Mouse (Mus musculus): Measurements from ENCODE around the gene Lilrb4a. TPM values are rescaled to one million over a fixed set of nuclear protein-coding genes. Genes with fewer than 3 reads are reported as not detected.
A peak's percentile ranks its signal among the peaks of the same experiment; 100 is the strongest.
"Not testable (repeated sequence)": the region's sequence is repeated elsewhere in the genome, so short reads cannot be mapped to it uniquely, and the experiment has no call there.

Lilrb4a gene
- total RNA-seq (2012; rRNA removed) (2.8 and 4.1 TPM in 2 replicates), total RNA-seq (2014; rRNA removed) (11.3 and 19.2 TPM in 2 replicates), polyA plus RNA-seq (2012; ENCODE audit: insufficient read length, low read depth) (48.0 and 53.3 TPM in 2 replicates)

DNA sequence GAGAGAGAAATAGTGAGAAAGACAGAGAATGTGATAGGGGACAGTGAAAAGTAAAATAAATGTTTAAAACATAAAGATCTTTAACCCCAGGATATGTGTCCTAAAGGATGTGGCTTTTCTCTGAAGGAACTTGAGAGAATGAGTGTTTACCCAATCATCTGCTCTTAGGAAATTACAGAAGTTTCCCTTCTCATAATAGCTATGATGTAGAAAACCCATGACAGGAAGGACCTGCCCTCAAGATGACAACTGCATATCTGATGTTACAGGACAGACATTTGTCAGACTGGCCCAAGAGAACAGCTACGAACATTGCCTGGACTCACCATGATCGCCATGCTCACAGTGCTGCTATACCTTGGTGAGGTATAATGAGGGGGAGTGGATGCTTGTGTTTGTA is at the start of gene Lilrb4a:
Gene Lilrb4a, plus strand, starts transcription at position 266 of the 400 bp plus-strand sequence.
- H3K79me2 ChIP-seq (replicated peaks; ENCODE audit: control insufficient read depth, extremely low read depth, insufficient read depth, poor library complexity, severe bottlenecking); H3K9me3 ChIP-seq (replicated peaks; ENCODE audit: low read length); H3K27ac ChIP-seq (ENCODE audit: insufficient read depth, low read depth); H3K36me3 ChIP-seq (replicated peaks in 1 of 2; ENCODE audit: control insufficient read depth in 1 of 2, insufficient read depth in 1 of 2, low read length in 1 of 2); H3K27me3 ChIP-seq (replicated peaks); H3K9ac ChIP-seq (ENCODE audit: insufficient read depth, low read depth); H3K4me1 ChIP-seq (ENCODE audit: control insufficient read depth in 1 of 2, insufficient read depth in 2 of 2); dilution Hi-C loops (cut with MboI; ENCODE audit: extremely low pct_ligation_motif_present, extremely low pct_unique_long_range_greater_than_20kb, low sequenced_read_pairs); in situ Hi-C loops (cut with MboI; ENCODE audit: low pct_ligation_motif_present, low pct_unique_long_range_greater_than_20kb, low sequenced_read_pairs); H3K4me2 ChIP-seq (ENCODE audit: insufficient read depth, low read depth, poor library complexity, severe bottlenecking): not testable (repeated sequence)
- peak; percentile 27 for DNase-seq (ENCODE audit: extremely low read depth)
- peak within 1 kb of the TSS in 2 of 3 experiments; percentile 28 to 34 for H3K4me3 ChIP-seq (replicated peaks in 1 of 3; ENCODE audit: low read depth in 2 of 3, low read length in 2 of 3, poor library complexity in 1 of 3)

DNA sequence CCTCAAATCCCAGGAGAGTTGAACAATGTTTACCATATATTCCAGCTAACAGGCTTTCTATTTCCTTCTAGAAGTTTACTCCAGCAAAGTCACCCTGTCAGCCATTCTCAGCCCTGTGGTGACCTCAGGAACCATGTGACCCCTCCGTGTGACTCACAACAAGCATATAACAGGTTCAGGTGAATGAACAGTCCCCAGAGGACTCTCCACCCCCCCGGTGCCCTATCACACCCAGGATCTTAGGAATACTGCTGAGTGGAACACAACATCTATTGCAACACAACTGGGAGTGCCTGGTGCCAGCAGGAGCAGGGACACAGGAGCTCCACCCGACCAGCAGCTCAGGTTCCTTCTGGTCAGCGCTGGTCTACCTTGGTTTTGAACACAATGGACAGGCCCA is 39.1 kb upstream of the Lilrb4a start:
- dilution Hi-C loops (cut with MboI; ENCODE audit: extremely low pct_ligation_motif_present, extremely low pct_unique_long_range_greater_than_20kb, low sequenced_read_pairs) (no loop called here), in situ Hi-C loops (cut with MboI; ENCODE audit: low pct_ligation_motif_present, low pct_unique_long_range_greater_than_20kb, low sequenced_read_pairs) (no loop called here)
- DNase-seq (ENCODE audit: extremely low read depth): peak; percentile 24
- no peaks in the 10 kb centered on the region for H3K9me3 ChIP-seq (replicated peaks; ENCODE audit: low read length)
- no peak overlapping the region for H3K27ac ChIP-seq (ENCODE audit: insufficient read depth, low read depth)
- H3K27me3 ChIP-seq (replicated peaks): no peaks in the 10 kb centered on the region
- TF ChIP-seq MAZ (IDR thresholded peaks at IDR 0.05; ENCODE audit: low read depth, low read length) (no peak), USF2 (conservative IDR thresholded peaks at IDR 0.05; ENCODE audit: low read depth, low read length) (peak; percentile 25; the same call in 1 of the 2 replicates), USF1 (IDR thresholded peaks at IDR 0.05; ENCODE audit: low read depth, low read length) (peak; percentile 20; the same call in 1 of the 2 replicates), ZMIZ1 (IDR thresholded peaks at IDR 0.05; ENCODE audit: low read depth, low read length) (no peak)
- H3K4me3 ChIP-seq (replicated peaks in 1 of 3; ENCODE audit: low read depth in 2 of 3, low read length in 2 of 3, poor library complexity in 1 of 3): no peak overlapping the region
- peaks cover 12 to 44% of the 10 kb centered on the region in 2 experiments for H3K4me1 ChIP-seq (ENCODE audit: control insufficient read depth in 1 of 2, insufficient read depth in 2 of 2)
- peaks cover 0 to 2% of the 10 kb centered on the region in 2 experiments for H3K36me3 ChIP-seq (replicated peaks in 1 of 2; ENCODE audit: control insufficient read depth in 1 of 2, insufficient read depth in 1 of 2, low read length in 1 of 2)
- H3K9ac ChIP-seq (ENCODE audit: insufficient read depth, low read depth): no peak overlapping the region
- no peaks in the 10 kb centered on the region for H3K79me2 ChIP-seq (replicated peaks; ENCODE audit: control insufficient read depth, extremely low read depth, insufficient read depth, poor library complexity, severe bottlenecking)
- no peak overlapping the region for H3K4me2 ChIP-seq (ENCODE audit: insufficient read depth, low read depth, poor library complexity, severe bottlenecking)

- Histone ChIP-seq H3K9ac (ENCODE audit: insufficient read depth, low read depth) (peak overlapping the region; percentile 63; the same call in 1 of the 2 replicates), H3K79me2 (replicated peaks; ENCODE audit: control insufficient read depth, extremely low read depth, insufficient read depth, poor library complexity, severe bottlenecking) (no peaks in the 10 kb centered on the region), H3K36me3 (replicated peaks in 1 of 2; ENCODE audit: control insufficient read depth in 1 of 2, insufficient read depth in 1 of 2, low read length in 1 of 2) (peaks cover 0 to 2% of the 10 kb centered on the region in 2 experiments), H3K4me3 (replicated peaks in 1 of 3; ENCODE audit: low read depth in 2 of 3, low read length in 2 of 3, poor library complexity in 1 of 3) (peak overlapping the region in 2 of 3 experiments; percentile 34 to 41), H3K27ac (ENCODE audit: insufficient read depth, low read depth) (peak overlapping the region; percentile 78), H3K4me1 (ENCODE audit: control insufficient read depth in 1 of 2, insufficient read depth in 2 of 2) (peaks cover 12 to 54% of the 10 kb centered on the region in 2 experiments), H3K27me3 (replicated peaks) (no peaks in the 10 kb centered on the region), H3K4me2 (ENCODE audit: insufficient read depth, low read depth, poor library complexity, severe bottlenecking) (peak overlapping the region; percentile 67; the same call in 1 of the 2 replicates), H3K9me3 (replicated peaks; ENCODE audit: low read length) (no peaks in the 10 kb centered on the region)
- DNase-seq (ENCODE audit: extremely low read depth): peak; percentile 87
- TF ChIP-seq IRF4 (IDR thresholded peaks at IDR 0.05; ENCODE audit: low read depth, low read length) (peak; percentile 53; the same call in 1 of the 2 replicates), SMC3 (IDR thresholded peaks at IDR 0.05; ENCODE audit: low read depth, low read length) (no peak), HCFC1 (IDR thresholded peaks at IDR 0.05; ENCODE audit: low read depth, low read length) (no peak), JUND (conservative IDR thresholded peaks at IDR 0.05; ENCODE audit: low read depth, low read length) (0 out of 2 replicates have a peak, but pooled peaks have one; percentile 25), MAX (IDR thresholded peaks at IDR 0.05; ENCODE audit: low read length) (peak; percentile 73), POLR2A (IDR thresholded peaks at IDR 0.05; ENCODE audit: low read depth, low read length) (no peak), RCOR1 (conservative IDR thresholded peaks at IDR 0.05; ENCODE audit: low read depth, low read length) (0 out of 2 replicates have a peak, but pooled peaks have one; percentile 52), MYC (IDR thresholded peaks at IDR 0.05; ENCODE audit: low read depth, low read length) (peak; percentile 77), EP300 (IDR thresholded peaks at IDR 0.05; ENCODE audit: low read length) (peak; percentile 61), TBP (conservative IDR thresholded peaks at IDR 0.05; ENCODE audit: low read depth, low read length) (peak; percentile 54; the same call in 1 of the 2 replicates), PAX5 (IDR thresholded peaks at IDR 0.05; ENCODE audit: low read length) (no peak), MAFK (IDR thresholded peaks at IDR 0.05; ENCODE audit: insufficient replicate concordance, low read length) (0 out of 2 replicates have a peak, but pooled peaks have one; percentile 12), ZNF384 (IDR thresholded peaks at IDR 0.05; ENCODE audit: low read depth, low read length) (0 out of 2 replicates have a peak, but pooled peaks have one; percentile 40), CHD2 (IDR thresholded peaks at IDR 0.05; ENCODE audit: low read length) (peak; percentile 38; the same call in 1 of the 2 replicates), BHLHE40 (IDR thresholded peaks at IDR 0.05; ENCODE audit: low read depth, low read length) (0 out of 2 replicates have a peak, but pooled peaks have one; percentile 40), ETS1 (conservative IDR thresholded peaks at IDR 0.05; ENCODE audit: low read depth, low read length) (peak; percentile 32; the same call in 1 of the 2 replicates)
- in situ Hi-C loops (cut with MboI; ENCODE audit: low pct_ligation_motif_present, low pct_unique_long_range_greater_than_20kb, low sequenced_read_pairs) (no loop called here), dilution Hi-C loops (cut with MboI; ENCODE audit: extremely low pct_ligation_motif_present, extremely low pct_unique_long_range_greater_than_20kb, low sequenced_read_pairs) (no loop called here)
These were observed 37.0 kb upstream of the Lilrb4a start for GRCm38 (mm10) chr10:51453616-51454298.

Measured in CH12.LX (cell line).